Mouse (Mus musculus) limb, embryonic 11.5 days (tissue): ENCODE measurements around the gene Zbtb18. TPM values are rescaled to one million over a fixed set of nuclear protein-coding genes. Genes with fewer than 3 reads are reported as not detected.
"Not testable (repeated sequence)": the region's sequence is repeated elsewhere in the genome, so short reads cannot be mapped to it uniquely, and the experiment has no call there.

Source experiments
- ATAC-seq: fragments of 200-750 bp; cut with Nextera tagmentation; 2 replicates; pipeline ENCODE4 v1.8.0; 2017; ENCODE audit warnings: low read depth; ENCODE audit not compliant: insufficient number of reproducible peaks, low FRiP score, low TSS enrichment
- DNase-seq: peaks from one replicate; pipeline ENCODE4 v3.0.0-alpha.2; 2015; ENCODE audit warnings: low spot score
- H3K27ac ChIP-seq: fragments of 300-500 bp; sonication (generic); replicated peaks from 2 replicates; pipeline ENCODE4 v1.5.1; 2014; ENCODE audit warnings: low read depth, mild to moderate bottlenecking, low read length
- H3K27me3 ChIP-seq: fragments of 300-500 bp; sonication (generic); 2 replicates; pipeline ENCODE4 v1.6.1; 2014; ENCODE audit warnings: mild to moderate bottlenecking, low read length, mixed read lengths; ENCODE audit not compliant: control insufficient read depth, insufficient read depth
- H3K36me3 ChIP-seq: fragments of 300-500 bp; sonication (generic); 2 replicates; pipeline ENCODE4 v1.6.1; 2014; ENCODE audit warnings: mild to moderate bottlenecking, low read length, moderate library complexity, mixed read lengths; ENCODE audit not compliant: control insufficient read depth, insufficient read depth
- H3K4me1 ChIP-seq: fragments of 300-500 bp; sonication (generic); 2 replicates; pipeline ENCODE4 v1.6.1; 2014; ENCODE audit warnings: low read length, mixed read lengths; ENCODE audit not compliant: control insufficient read depth, insufficient read depth
- H3K4me2 ChIP-seq: fragments of 300-500 bp; sonication (generic); 2 replicates; pipeline ENCODE4 v1.6.1; 2014; ENCODE audit warnings: low read depth, mild to moderate bottlenecking, moderate library complexity; ENCODE audit not compliant: severe bottlenecking
- H3K4me3 ChIP-seq: fragments of 300-500 bp; sonication (generic); 2 replicates; pipeline ENCODE4 v1.5.1; 2014; ENCODE audit warnings: low read depth, low read length
- H3K9ac ChIP-seq: fragments of 300-500 bp; sonication (generic); 2 replicates; pipeline ENCODE4 v1.6.1; 2014; ENCODE audit warnings: mild to moderate bottlenecking, low read length
- H3K9me3 ChIP-seq: fragments of 300-500 bp; sonication (generic); 2 replicates; pipeline ENCODE4 v1.6.1; 2016; ENCODE audit warnings: low read length; ENCODE audit not compliant: control insufficient read depth
- WGBS: fragments of 180-500 bp; shearing (Covaris S2); extraction: QIAGEN DNeasy Blood & Tissue Kit; methylation state at CpG from one replicate; pipeline ENCODE4 v1.1.7; 2014; 5-methylcytosine and 5-hydroxymethylcytosine counted together
- polyA plus RNA-seq: library from polyadenylated mRNA; unstranded; fragments of >200 nt; fragmentation: Nextera tagmentation; extraction: Ambion mirVana; gene quantifications from 2 replicates; pipeline ENCODE4 v1.2.1, GENCODE M21; 2014

The Zbtb18 gene
- polyA plus RNA-seq, 1 experiment from 2014 or later: 2.0 TPM

DNA sequence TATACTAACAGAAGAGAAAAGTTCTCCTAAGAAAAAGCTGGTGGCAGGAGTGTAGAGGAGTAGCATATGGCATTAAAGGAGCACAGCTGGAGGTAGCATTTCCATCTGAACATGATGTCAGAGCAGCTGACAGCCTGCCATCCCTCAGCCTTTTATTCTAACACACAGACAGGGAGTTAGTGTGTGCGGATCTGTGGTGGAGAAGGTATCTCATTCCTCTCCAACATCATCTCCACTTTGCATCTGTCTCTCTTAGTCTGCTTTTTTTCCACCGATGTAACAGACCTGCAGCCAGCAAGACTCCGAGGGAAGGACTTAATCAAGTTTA lies 2.3 kb downstream of the Zbtb18 start:
- no peak overlapping the region for H3K27ac ChIP-seq
- ATAC-seq (no peak), DNase-seq (no peak)
- no peaks in the 10 kb centered on the region for H3K27me3 ChIP-seq
- no peak overlapping the region for H3K9ac ChIP-seq
- no peak overlapping the region for H3K4me3 ChIP-seq
- H3K36me3 ChIP-seq: peaks cover 6% of the 10 kb centered on the region
- 0 out of 2 replicates have a peak overlapping the region, but pooled peaks have one; percentile 8 for H3K4me2 ChIP-seq
- H3K4me1 ChIP-seq: peaks cover 25% of the 10 kb centered on the region
- H3K9me3 ChIP-seq: no peaks in the 10 kb centered on the region
- WGBS: 30% methylated on average over 3 of the region's 3 CpGs

DNA sequence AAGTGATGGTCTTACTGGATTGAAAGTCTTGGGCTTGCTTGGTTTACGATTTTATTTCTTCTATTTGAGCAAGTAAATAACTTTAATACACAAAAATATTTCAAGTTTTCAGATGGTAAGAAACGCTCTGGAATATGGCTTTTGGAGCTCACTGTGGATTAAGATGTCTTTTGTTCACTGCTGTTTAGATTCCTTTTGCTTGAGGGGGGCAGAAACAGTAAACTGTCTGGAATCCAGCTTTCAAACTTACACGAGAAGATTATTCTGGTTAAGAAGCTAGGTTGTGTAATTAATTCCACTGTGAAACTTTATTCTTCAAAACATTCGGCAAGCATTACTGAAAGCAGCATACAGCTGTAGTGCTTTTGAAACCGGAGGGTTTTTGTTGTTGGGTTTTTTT lies 2.8 kb downstream of the Zbtb18 start:
- H3K4me2 ChIP-seq: no peak overlapping the region
- H3K4me3 ChIP-seq: no peak overlapping the region
- WGBS: 64% methylated on average over 5 of the region's 5 CpGs
- H3K27me3 ChIP-seq: no peaks in the 10 kb centered on the region
- peaks cover 25% of the 10 kb centered on the region for H3K4me1 ChIP-seq
- DNase-seq (no peak), ATAC-seq (no peak)
- H3K9ac ChIP-seq: no peak overlapping the region
- peaks cover 6% of the 10 kb centered on the region for H3K36me3 ChIP-seq
- no peaks in the 10 kb centered on the region for H3K9me3 ChIP-seq
- H3K27ac ChIP-seq: no peak overlapping the region

DNA sequence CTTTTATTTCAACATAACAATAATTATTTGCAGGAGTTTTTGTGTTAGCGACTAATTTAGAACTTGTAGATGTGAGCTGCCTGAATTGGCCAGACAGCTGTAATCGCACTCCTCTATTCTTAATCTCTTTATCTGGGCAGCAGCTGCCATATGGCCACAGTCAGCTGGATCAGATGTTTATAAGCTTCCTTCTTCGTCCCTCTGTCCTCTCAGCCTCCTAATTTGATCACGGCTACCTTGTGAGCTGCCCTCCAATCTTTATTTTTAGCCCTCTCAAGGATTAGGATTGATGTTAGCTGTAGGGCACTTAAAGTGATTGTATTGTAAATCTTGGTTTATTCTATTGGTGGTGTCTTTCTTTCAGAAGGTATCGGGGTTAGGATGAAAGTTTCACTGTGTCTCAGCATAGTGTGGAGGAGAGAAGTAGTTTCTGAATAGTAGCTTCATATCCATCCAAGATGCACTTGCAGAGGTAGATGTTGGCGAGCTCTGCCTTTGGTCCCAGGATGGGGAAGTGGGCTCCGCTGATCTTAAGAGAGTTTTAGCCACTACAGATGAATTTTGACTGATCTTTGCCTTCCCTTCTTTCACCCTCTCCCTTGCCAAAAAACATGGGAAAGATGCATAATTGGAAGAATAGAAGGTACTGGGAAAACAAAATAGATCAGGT lies 3.4 kb downstream of the Zbtb18 start:
- Histone ChIP-seq H3K36me3 (peaks cover 6% of the 10 kb centered on the region), H3K27me3 (no peaks in the 10 kb centered on the region), H3K27ac (no peak overlapping the region), H3K9me3 (no peaks in the 10 kb centered on the region), H3K9ac (no peak overlapping the region), H3K4me2 (peak overlapping the region; percentile 4; the same call in 1 of the 2 replicates), H3K4me3 (no peak overlapping the region), H3K4me1 (peaks cover 25% of the 10 kb centered on the region)
- DNase-seq: no peak
- WGBS: 44% methylated on average over 7 of the region's 7 CpGs
- ATAC-seq: no peak

DNA sequence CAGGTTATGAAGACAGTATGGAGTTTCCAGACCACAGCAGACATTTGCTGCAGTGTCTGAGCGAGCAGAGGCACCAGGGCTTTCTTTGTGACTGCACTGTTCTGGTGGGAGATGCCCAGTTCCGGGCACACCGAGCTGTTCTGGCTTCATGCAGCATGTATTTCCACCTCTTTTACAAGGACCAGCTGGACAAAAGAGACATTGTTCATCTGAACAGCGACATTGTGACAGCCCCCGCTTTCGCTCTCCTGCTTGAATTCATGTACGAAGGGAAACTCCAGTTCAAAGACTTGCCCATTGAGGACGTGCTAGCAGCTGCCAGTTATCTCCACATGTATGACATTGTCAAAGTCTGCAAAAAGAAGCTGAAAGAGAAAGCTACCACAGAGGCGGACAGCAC lies 4.9 kb downstream of the Zbtb18 start:
- Histone ChIP-seq H3K9me3 (no peaks in the 10 kb centered on the region), H3K27me3 (no peaks in the 10 kb centered on the region), H3K27ac (peak overlapping the region; percentile 62; the same call in 1 of the 2 replicates), H3K36me3 (peaks cover 6% of the 10 kb centered on the region), H3K9ac (no peak overlapping the region), H3K4me2 (peak overlapping the region; percentile 17; the same call in 1 of the 2 replicates), H3K4me1 (peaks cover 25% of the 10 kb centered on the region), H3K4me3 (no peak overlapping the region)
- 65% methylated on average over 9 of the region's 9 CpGs for WGBS
- ATAC-seq: no peak
- no peak for DNase-seq

DNA sequence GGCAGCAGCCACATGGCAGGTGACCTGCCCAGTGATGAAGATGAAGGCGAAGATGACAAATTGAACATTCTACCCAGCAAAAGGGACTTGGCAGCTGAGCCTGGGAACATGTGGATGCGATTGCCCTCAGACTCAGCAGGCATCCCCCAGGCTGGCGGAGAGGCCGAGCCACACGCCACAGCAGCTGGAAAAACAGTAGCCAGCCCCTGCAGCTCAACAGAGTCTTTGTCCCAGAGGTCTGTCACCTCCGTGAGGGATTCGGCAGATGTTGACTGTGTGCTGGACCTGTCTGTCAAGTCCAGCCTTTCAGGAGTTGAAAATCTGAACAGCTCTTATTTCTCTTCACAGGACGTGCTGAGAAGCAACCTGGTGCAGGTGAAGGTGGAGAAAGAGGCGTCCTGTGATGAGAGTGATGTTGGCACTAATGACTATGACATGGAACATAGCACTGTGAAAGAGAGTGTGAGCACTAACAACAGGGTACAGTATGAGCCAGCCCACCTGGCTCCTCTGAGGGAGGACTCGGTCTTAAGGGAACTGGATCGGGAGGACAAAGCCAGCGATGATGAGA lies 5.5 kb downstream of the Zbtb18 start:
- no peak overlapping the region for H3K4me3 ChIP-seq
- peak overlapping the region; percentile 17; the same call in 1 of the 2 replicates for H3K4me2 ChIP-seq
- no peak overlapping the region for H3K9ac ChIP-seq
- DNase-seq: peak; percentile 58
- peak; percentile 15; the same call in 1 of the 2 replicates for ATAC-seq
- H3K4me1 ChIP-seq: peaks cover 25% of the 10 kb centered on the region
- peaks cover 6% of the 10 kb centered on the region for H3K36me3 ChIP-seq
- no peaks in the 10 kb centered on the region for H3K9me3 ChIP-seq
- 55% methylated on average over 12 of the region's 12 CpGs for WGBS
- H3K27me3 ChIP-seq: no peaks in the 10 kb centered on the region
- H3K27ac ChIP-seq: peak overlapping the region; percentile 62; the same call in 1 of the 2 replicates

DNA sequence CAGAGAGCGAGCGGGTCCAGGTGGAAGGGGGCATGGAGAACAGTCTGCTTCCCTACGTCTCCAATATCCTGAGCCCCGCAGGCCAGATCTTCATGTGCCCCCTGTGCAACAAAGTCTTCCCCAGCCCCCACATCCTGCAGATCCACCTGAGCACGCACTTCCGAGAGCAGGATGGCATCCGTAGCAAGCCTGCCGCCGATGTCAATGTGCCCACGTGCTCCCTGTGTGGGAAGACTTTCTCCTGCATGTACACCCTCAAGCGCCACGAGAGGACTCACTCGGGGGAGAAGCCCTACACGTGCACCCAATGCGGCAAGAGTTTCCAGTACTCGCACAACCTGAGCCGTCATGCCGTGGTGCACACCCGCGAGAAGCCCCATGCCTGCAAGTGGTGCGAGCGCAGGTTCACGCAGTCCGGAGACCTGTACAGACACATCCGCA lies 6.0 kb downstream of the Zbtb18 start:
- DNase-seq (no peak), ATAC-seq (no peak)
- Histone ChIP-seq H3K4me3 (no peak overlapping the region), H3K27me3 (no peaks in the 10 kb centered on the region), H3K9me3 (no peaks in the 10 kb centered on the region), H3K27ac (0 out of 2 replicates have a peak overlapping the region, but pooled peaks have one; percentile 30), H3K36me3 (peaks cover 6% of the 10 kb centered on the region), H3K4me1 (peaks cover 25% of the 10 kb centered on the region), H3K9ac (no peak overlapping the region), H3K4me2 (no peak overlapping the region)
- 92% methylated on average over 25 of the region's 25 CpGs for WGBS

DNA sequence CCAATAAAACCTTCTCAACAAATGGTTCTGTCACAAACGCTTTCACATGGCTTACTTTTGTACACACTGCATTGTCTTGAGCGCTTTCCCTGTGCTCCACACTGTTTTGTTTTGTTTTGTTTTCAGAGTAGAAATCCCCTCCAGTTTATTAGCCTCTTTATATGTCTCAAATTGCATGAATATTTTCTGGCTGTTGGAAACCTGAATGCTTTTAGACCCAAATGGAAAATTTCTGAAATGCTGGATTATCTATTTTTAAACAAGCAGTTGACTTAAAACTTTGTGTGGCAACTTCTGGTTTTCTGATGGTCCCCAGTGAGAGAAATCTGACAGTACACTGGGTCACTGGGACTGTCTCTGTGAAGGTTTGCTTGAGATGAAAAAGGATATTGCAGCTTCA lies 6.8 kb downstream of the Zbtb18 start:
- H3K9me3 ChIP-seq: no peaks in the 10 kb centered on the region
- DNase-seq: no peak
- H3K4me2 ChIP-seq: no peak overlapping the region
- no peaks in the 10 kb centered on the region for H3K27me3 ChIP-seq
- H3K27ac ChIP-seq: no peak overlapping the region
- no peak for ATAC-seq
- peaks cover 6% of the 10 kb centered on the region for H3K36me3 ChIP-seq
- 90% methylated on average over 2 of the region's 2 CpGs for WGBS
- no peak overlapping the region for H3K4me3 ChIP-seq
- H3K4me1 ChIP-seq: peaks cover 23% of the 10 kb centered on the region
- no peak overlapping the region for H3K9ac ChIP-seq

DNA sequence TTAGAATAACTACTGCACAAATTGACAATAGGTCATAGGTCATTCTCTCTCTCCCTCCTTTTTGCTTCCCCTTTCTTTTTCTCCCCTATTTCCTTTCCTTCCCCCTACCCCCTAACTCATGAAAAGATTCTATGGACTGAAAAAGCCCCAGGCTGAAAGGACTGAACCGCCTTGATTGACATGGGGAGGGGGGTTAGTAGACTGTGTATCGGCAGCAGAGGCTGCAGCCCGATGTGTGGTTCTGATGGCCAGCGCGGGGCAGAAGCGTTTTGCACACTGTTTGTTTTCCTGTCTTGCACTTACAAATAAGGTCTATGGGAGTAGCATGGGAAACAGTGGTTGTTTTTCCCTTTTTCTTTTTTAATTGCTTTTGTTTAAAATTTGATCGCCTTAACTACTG lies 7.7 kb downstream of the Zbtb18 start:
- not testable (repeated sequence) for H3K4me3 ChIP-seq, H3K27me3 ChIP-seq, H3K36me3 ChIP-seq, H3K4me2 ChIP-seq, ATAC-seq, DNase-seq, H3K9me3 ChIP-seq, H3K27ac ChIP-seq, H3K9ac ChIP-seq
- 85% methylated on average over 7 of the region's 7 CpGs for WGBS
- peaks cover 22% of the 10 kb centered on the region for H3K4me1 ChIP-seq
